Mouse (Mus musculus) intestine, embryonic 16.5 days (tissue): ENCODE data around the gene Cadm2. TPM values are rescaled to one million over a fixed set of nuclear protein-coding genes. Genes with fewer than 3 reads are reported as not detected.

Experiments used
- ATAC-seq: fragments of 200-750 bp; cut with Nextera tagmentation; 2 replicates; pipeline ENCODE4 v1.8.0; 2017; ENCODE audit warnings: moderate TSS enrichment, moderate library complexity
- H3K27ac ChIP-seq: fragments of 300-500 bp; sonication (generic); 2 replicates; pipeline ENCODE4 v1.5.1; 2014; ENCODE audit warnings: mild to moderate bottlenecking, low read length
- H3K27me3 ChIP-seq: fragments of 300-500 bp; sonication (generic); replicated peaks from 2 replicates; pipeline ENCODE4 v1.6.1; 2014; ENCODE audit warnings: low read length, control low read depth, mixed read lengths; ENCODE audit not compliant: control insufficient read depth, insufficient read depth
- H3K36me3 ChIP-seq: fragments of 300-500 bp; sonication (generic); 2 replicates; pipeline ENCODE4 v1.6.1; 2014; ENCODE audit warnings: low read length, control low read depth; ENCODE audit not compliant: control insufficient read depth, insufficient read depth
- H3K4me1 ChIP-seq: fragments of 300-500 bp; sonication (generic); 2 replicates; pipeline ENCODE4 v1.6.1; 2014; ENCODE audit warnings: low read length, control low read depth, mixed read lengths; ENCODE audit not compliant: control insufficient read depth, insufficient read depth
- H3K4me2 ChIP-seq: fragments of 300-500 bp; sonication (generic); 2 replicates; pipeline ENCODE4 v1.6.1; 2014; ENCODE audit warnings: low read depth, low read length, control low read depth
- H3K4me3 ChIP-seq: fragments of 300-500 bp; sonication (generic); 2 replicates; pipeline ENCODE4 v1.5.1; 2014; ENCODE audit warnings: mild to moderate bottlenecking, low read length
- H3K9ac ChIP-seq: fragments of 300-500 bp; sonication (generic); 2 replicates; pipeline ENCODE4 v1.6.1; 2014; ENCODE audit warnings: low read depth, low read length
- H3K9me3 ChIP-seq: fragments of 300-500 bp; sonication (generic); 2 replicates; pipeline ENCODE4 v1.6.1; 2016; ENCODE audit warnings: low read length, control low read depth; ENCODE audit not compliant: control insufficient read depth
- WGBS: fragments of 180-500 bp; shearing (Covaris S2); extraction: QIAGEN DNeasy Blood & Tissue Kit; methylation state at CpG from one replicate; pipeline ENCODE4 v1.1.7; 2014; 5-methylcytosine and 5-hydroxymethylcytosine counted together
- polyA plus RNA-seq: library from polyadenylated mRNA; unstranded; fragments of >200 nt; fragmentation: Nextera tagmentation; extraction: Ambion mirVana; gene quantifications from 2 replicates; pipeline ENCODE4 v1.2.1, GENCODE M21; 2015

The Cadm2 gene
- polyA plus RNA-seq, 1 experiment from 2014 or later = 0.24 TPM

DNA sequence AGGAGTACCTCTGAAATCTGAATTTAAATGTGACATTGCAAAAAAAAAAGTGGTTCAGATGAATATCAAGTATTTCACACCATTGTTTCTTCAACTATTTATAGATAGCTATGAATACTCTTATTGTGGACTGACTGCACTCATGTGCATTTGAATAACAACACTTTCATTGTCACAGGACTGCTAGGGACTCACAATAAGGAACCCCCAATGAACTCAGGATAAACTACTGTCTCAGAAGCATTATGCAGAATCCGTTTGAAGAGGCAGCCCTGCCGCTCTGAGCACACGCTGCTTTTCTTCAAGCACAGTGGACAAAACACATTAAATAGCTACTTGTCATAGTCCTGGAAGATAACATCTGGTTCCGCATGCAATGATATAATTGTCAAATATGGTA, 848.8 kb downstream of the Cadm2 start:
- 54% methylated on average over 4 of the region's 4 CpGs for WGBS
- H3K27me3 ChIP-seq = no peaks in the 10 kb centered on the region
- H3K36me3 ChIP-seq = no peaks in the 10 kb centered on the region

DNA sequence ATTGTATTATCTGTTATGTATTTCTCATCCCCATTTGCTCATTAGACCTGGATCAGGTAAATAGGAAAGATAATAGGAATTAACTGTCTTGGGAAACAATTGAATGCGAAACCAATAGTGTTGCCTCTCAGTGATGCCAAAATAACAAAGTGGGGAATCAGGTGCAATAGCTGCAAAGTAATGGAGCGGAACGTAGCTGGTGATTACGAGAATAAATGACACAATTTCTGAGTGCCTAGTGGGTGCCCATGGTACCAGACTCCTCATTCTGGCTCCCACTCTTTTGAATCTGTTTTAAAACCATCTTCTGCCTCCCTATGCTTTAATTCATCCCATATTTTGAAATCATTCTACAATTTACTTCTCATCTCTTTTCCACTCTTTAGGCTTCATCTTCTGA, 851.2 kb downstream of the Cadm2 start:
- Histone ChIP-seq H3K27ac (no peak overlapping the region), H3K36me3 (no peaks in the 10 kb centered on the region), H3K4me3 (no peak overlapping the region), H3K27me3 (no peaks in the 10 kb centered on the region), H3K9me3 (no peaks in the 10 kb centered on the region), H3K4me2 (no peak overlapping the region), H3K4me1 (no peaks in the 10 kb centered on the region), H3K9ac (no peak overlapping the region)
- ATAC-seq = no peak
- 85% methylated on average over 4 of the region's 4 CpGs for WGBS

More for the DNA sequence above, 848.8 kb downstream of the Cadm2 start:
- H3K27ac ChIP-seq = no peak overlapping the region
- no peaks in the 10 kb centered on the region for H3K4me1 ChIP-seq
- H3K4me2 ChIP-seq = no peak overlapping the region
- H3K9me3 ChIP-seq = no peaks in the 10 kb centered on the region
- H3K4me3 ChIP-seq = no peak overlapping the region
- H3K9ac ChIP-seq = no peak overlapping the region
- no peak for ATAC-seq

DNA sequence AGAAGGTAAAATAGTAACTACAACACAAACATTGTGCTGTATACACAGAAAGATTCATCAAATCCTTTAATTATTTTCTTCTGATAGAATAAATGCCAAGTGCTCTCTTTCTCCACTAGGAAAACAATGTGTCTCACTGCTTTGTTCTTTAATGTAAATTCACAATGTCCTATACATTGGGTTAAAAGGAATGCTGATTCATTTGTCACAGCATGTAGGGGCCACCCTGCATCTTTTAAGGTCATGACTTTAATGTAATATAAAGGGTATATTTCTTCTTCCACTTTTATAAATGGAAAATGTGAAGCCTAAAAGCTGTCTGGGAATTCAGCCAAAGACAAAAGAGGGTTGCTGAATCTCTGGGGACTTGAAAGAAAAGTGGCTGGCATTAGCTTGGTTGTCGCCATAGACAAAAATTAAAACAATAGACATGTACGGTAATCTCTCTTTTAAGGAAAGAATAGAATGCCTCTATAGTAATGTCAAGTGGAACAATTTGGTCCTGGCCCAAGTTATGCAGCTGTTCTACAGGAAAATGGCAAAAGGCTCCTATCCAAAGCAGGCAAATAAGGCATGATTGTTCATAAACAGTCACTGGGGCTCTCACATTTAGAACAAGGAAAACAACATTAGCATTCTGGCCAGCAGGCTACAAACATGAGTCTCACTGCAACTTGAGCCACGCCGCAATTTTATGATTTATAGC, 851.9 kb downstream of the Cadm2 start:
- Histone ChIP-seq H3K4me1 (no peaks in the 10 kb centered on the region), H3K36me3 (no peaks in the 10 kb centered on the region), H3K27me3 (no peaks in the 10 kb centered on the region), H3K9me3 (no peaks in the 10 kb centered on the region), H3K27ac (no peak overlapping the region), H3K9ac (no peak overlapping the region), H3K4me3 (no peak overlapping the region), H3K4me2 (no peak overlapping the region)
- whole genome bisulfite sequencing = 53% methylated on average over 4 of the region's 4 CpGs
- no peak for ATAC-seq

DNA sequence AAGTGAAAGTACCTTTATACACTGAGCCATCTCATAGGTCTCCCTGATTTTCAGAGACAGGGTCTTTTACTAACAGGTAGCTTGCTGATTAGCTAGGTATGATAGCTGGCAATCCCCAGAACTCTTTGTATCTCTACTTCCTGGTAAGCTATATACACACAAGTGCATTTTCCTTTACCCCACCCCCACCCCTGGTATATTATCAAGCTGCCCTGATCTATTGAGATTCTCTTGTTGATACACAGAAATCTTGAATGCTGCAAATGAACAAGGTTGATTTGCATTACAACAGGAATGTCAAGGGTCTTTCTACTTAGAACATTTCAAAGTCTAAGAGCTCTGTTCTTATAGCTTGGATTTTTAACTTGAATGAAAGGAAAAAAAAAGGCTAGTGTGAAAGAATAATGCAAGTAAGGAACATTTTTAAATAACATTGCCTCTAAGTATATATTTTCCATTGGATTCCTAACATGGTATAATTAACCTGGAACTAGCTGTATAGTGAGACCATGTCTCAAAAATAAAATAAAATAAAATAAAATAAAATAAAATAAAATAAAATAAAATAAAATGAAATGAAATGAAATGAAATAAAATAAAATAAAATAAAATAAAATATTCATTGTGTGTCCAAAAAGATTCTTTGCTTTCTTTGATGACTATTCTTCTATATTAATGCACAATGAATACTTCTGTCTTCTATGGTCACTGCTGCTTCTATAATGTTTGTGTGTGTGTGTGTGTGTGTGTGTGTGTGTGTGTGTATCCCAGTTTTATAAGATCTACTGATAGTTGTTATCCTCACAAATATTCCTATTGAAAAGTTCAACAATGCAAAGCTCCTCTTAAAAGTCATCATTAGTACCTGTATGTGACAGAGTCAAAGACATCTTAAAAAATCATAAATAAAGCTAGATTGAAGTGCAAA, 858.9 kb downstream of the Cadm2 start:
- Histone ChIP-seq H3K36me3 (no peaks in the 10 kb centered on the region), H3K4me1 (no peaks in the 10 kb centered on the region)

DNA sequence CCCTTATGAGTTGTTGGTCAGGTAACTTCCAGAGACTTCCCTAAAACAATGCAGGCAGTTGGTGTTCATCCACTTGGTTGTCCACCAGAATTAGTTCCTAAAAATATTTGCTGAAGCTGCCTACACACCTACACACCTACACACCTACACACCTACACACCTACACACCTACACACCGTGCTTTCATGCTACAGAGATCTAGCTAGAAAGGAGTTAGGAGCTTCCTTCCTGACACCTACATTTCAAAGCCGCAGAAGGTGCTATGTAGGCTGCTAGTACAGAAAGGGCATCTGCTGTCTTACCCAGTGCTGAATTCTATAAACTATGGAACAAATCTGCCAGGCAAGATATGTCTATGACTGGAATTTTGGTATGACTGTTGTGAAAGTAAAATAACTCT, 872.2 kb downstream of the Cadm2 start:
- Histone ChIP-seq H3K4me3 (no peak overlapping the region), H3K27me3 (no peaks in the 10 kb centered on the region), H3K4me2 (no peak overlapping the region), H3K9me3 (no peaks in the 10 kb centered on the region), H3K9ac (no peak overlapping the region), H3K36me3 (no peaks in the 10 kb centered on the region), H3K27ac (no peak overlapping the region), H3K4me1 (no peaks in the 10 kb centered on the region)
- 86% methylated on average over 2 of the region's 2 CpGs for WGBS
- ATAC-seq = no peak

More for the DNA sequence above, 858.9 kb downstream of the Cadm2 start:
- Histone ChIP-seq H3K4me2 (no peak overlapping the region), H3K27me3 (no peaks in the 10 kb centered on the region), H3K9me3 (no peaks in the 10 kb centered on the region), H3K4me3 (no peak overlapping the region), H3K9ac (no peak overlapping the region), H3K27ac (no peak overlapping the region)
- no peak for ATAC-seq

DNA sequence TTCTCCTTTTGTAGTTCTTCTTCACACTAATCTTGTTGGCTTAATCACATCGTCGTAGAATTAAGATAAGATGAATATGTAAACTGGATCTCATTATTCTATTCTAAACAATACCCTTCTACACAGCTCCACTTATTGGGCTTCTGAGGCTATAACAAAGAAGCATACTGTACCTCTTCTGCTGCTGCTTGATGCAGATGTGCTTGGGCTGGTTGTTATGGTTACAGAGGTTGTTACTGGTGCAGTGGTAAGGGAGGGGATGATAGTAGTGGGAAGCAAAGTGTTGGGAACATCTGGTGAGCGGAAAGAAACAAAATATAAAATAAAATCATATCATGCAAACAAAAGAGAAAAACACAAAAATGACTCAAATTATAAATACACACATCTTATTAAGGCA, 889.5 kb downstream of the Cadm2 start:
- H3K27ac ChIP-seq = no peak overlapping the region
- WGBS = 65% methylated on average over 3 of the region's 3 CpGs
- no peak overlapping the region for H3K9ac ChIP-seq
- H3K4me3 ChIP-seq = no peak overlapping the region
- ATAC-seq = no peak
- no peaks in the 10 kb centered on the region for H3K36me3 ChIP-seq
- no peak overlapping the region for H3K4me2 ChIP-seq
- H3K9me3 ChIP-seq = no peaks in the 10 kb centered on the region
- H3K27me3 ChIP-seq = no peaks in the 10 kb centered on the region
- no peaks in the 10 kb centered on the region for H3K4me1 ChIP-seq

DNA sequence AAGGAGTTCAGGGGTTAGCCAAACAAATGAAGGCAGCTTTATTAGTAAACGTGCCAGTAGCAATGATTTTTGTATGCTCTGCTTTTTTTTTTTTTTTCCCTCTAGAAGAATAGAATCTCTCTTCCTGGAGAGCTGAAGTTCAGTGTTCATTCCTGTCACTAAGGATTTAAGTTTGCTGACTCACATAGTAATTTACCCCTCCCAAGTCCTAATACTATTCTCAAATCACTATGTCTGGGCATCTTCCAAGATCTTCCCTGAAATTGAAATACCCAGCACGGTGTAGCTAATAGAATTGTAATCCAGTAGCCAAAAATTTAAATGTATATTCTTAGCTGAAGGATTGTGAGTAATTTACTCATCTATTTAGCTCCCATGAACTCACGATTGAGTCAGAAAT, 914.2 kb downstream of the Cadm2 start:
- WGBS = 66% methylated on average over 3 of the region's 3 CpGs
- no peak overlapping the region for H3K4me2 ChIP-seq
- no peak overlapping the region for H3K27ac ChIP-seq
- no peak overlapping the region for H3K9ac ChIP-seq
- ATAC-seq = no peak
- no peaks in the 10 kb centered on the region for H3K4me1 ChIP-seq
- no peak overlapping the region for H3K4me3 ChIP-seq
- H3K27me3 ChIP-seq = no peaks in the 10 kb centered on the region
- H3K9me3 ChIP-seq = no peaks in the 10 kb centered on the region
- H3K36me3 ChIP-seq = no peaks in the 10 kb centered on the region

DNA sequence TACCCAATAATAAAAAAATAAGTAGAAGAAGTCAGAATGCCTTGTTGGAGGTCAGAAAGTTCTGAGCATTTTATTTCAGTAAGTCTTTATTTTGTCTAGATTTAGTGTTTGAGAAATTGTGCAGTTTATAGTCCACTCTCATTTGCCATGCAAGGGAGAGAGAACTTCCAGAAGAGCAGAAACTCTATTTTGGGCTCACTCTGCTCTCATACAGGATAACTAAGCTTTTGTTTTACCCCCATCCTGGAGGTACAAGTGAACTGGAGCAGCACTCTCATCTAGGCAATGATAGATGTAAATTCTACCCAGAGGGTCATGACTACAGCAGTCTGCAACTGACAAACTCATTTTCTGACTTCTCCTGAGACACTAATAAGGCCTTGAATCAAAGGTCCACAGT, 925.9 kb downstream of the Cadm2 start:
- Histone ChIP-seq H3K36me3 (no peaks in the 10 kb centered on the region), H3K4me3 (no peak overlapping the region), H3K4me1 (no peaks in the 10 kb centered on the region), H3K9ac (no peak overlapping the region), H3K4me2 (no peak overlapping the region), H3K27ac (no peak overlapping the region), H3K27me3 (no peaks in the 10 kb centered on the region), H3K9me3 (no peaks in the 10 kb centered on the region)
- ATAC-seq = no peak

DNA sequence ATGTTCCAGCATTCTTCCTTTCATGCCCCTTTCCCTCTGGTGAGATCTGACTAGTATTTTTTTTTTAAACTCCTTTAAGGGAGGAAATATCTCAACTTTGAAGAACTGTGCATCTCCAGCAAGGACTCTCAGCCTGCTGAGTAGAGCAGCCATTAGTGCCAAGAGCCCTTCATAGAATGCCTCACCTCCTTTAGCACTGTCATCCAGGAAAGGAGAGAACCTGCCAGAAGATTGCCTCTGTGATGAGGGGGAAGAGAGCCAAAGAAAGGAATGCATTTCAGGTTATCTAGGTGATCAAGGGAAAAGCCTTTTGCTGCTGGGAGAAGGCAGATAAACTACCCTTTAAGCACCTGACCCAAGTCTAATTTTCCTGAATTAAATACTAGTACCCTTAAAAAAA, 943.5 kb downstream of the Cadm2 start:
- Histone ChIP-seq H3K27me3 (no peaks in the 10 kb centered on the region), H3K4me1 (no peaks in the 10 kb centered on the region), H3K27ac (no peak overlapping the region), H3K36me3 (no peaks in the 10 kb centered on the region), H3K4me3 (no peak overlapping the region), H3K9ac (no peak overlapping the region), H3K4me2 (no peak overlapping the region), H3K9me3 (no peaks in the 10 kb centered on the region)
- ATAC-seq = no peak
